Mouse (Mus musculus) heart, embryonic 10.5 days (tissue): ENCODE results near the gene Urgcp. TPM values are rescaled to one million over a fixed set of nuclear protein-coding genes. Genes with fewer than 3 reads are reported as not detected.

Experiments used
- DNase-seq: peaks from one replicate; pipeline ENCODE4 v3.0.0-alpha.2; 2017; ENCODE audit warnings: low spot score
- H3K27ac ChIP-seq: fragments of 300-500 bp; sonication (generic); 2 replicates; pipeline ENCODE4 v1.5.1; 2016; ENCODE audit warnings: mild to moderate bottlenecking
- H3K27me3 ChIP-seq: fragments of 300-500 bp; sonication (generic); 2 replicates; pipeline ENCODE4 v1.6.1; 2016; ENCODE audit warnings: mild to moderate bottlenecking; ENCODE audit not compliant: poor library complexity, insufficient read depth, severe bottlenecking
- H3K36me3 ChIP-seq: fragments of 300-500 bp; sonication (generic); 2 replicates; pipeline ENCODE4 v1.6.1; 2016; ENCODE audit warnings: mild to moderate bottlenecking, moderate library complexity
- H3K4me1 ChIP-seq: fragments of 300-500 bp; sonication (generic); 2 replicates; pipeline ENCODE4 v1.6.1; 2016; ENCODE audit warnings: mild to moderate bottlenecking
- H3K4me3 ChIP-seq: fragments of 300-500 bp; sonication (generic); 2 replicates; pipeline ENCODE4 v1.5.1; 2016; ENCODE audit warnings: mild to moderate bottlenecking, moderate library complexity
- H3K9me3 ChIP-seq: fragments of 300-500 bp; sonication (generic); 2 replicates; pipeline ENCODE4 v1.6.1; 2016; ENCODE audit warnings: mild to moderate bottlenecking, moderate library complexity
- WGBS: fragments of 180-500 bp; shearing (Covaris S2); methylation state at CpG from one replicate; pipeline ENCODE4 v1.1.7; 2016; 5-methylcytosine and 5-hydroxymethylcytosine counted together
- polyA plus RNA-seq: library from polyadenylated mRNA; unstranded; fragments of >200 nt; fragmentation: Nextera tagmentation; extraction: Ambion mirVana; gene quantifications from 2 replicates; pipeline ENCODE4 v1.2.1, GENCODE M21; 2016

Gene Urgcp
- polyA plus RNA-seq, 1 experiment from 2014 or later = 21.3 TPM

- Histone ChIP-seq H3K27me3 (no peaks in the 10 kb centered on the region), H3K9me3 (no peaks in the 10 kb centered on the region), H3K4me1 (0 out of 2 replicates have a peak, but pooled peaks cover 3% of the 10 kb centered on the region), H3K27ac (no peak overlapping the region), H3K36me3 (peaks cover 26% of the 10 kb centered on the region), H3K4me3 (no peak overlapping the region)
- 82% methylated on average over 6 of the region's 6 CpGs for WGBS
- no peak for DNase-seq
These were observed 3.8 kb upstream of the Urgcp start for GRCm38 (mm10) chr11:5766019-5766418.

- 18% methylated on average over 6 of the region's 6 CpGs for WGBS
- H3K27ac ChIP-seq = peak overlapping the region; percentile 98
- peaks cover 2% of the 10 kb centered on the region; the same call in 1 of the 2 replicates for H3K36me3 ChIP-seq
- no peaks in the 10 kb centered on the region for H3K9me3 ChIP-seq
- no peak for DNase-seq
- H3K27me3 ChIP-seq = no peaks in the 10 kb centered on the region
- peaks cover 10% of the 10 kb centered on the region; the same call in 1 of the 2 replicates for H3K4me1 ChIP-seq
- peak overlapping the region; percentile 72 for H3K4me3 ChIP-seq
These were observed 432 bp upstream of the Urgcp start for GRCm38 (mm10) chr11:5762633-5762982.

DNA sequence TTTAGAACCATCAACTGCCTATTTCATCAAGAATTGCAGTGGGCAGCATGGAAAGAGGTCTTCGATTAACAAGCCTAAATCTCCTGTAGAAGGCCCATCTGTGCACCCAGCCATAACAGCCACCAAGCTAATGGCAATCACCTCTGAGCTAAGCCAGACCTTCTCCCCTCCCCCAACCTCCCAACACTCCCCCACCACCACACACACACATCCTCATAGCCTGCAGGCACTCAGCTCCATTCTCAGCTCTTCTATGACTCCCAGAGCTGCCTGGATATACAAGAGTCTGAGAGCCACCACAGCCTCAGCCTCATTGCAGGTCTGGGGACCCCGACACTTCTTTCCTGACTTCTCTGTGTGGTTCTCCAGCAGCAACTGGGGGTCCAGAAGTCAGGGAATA is 8.4 kb downstream of the Urgcp start:
- WGBS = 86% methylated on average over 2 of the region's 2 CpGs
- Histone ChIP-seq H3K27me3 (no peaks in the 10 kb centered on the region), H3K4me1 (peaks cover 6% of the 10 kb centered on the region; the same call in 1 of the 2 replicates), H3K9me3 (no peaks in the 10 kb centered on the region), H3K27ac (no peak overlapping the region), H3K4me3 (no peak overlapping the region), H3K36me3 (peaks cover 34% of the 10 kb centered on the region; the same call in 1 of the 2 replicates)
- no peak for DNase-seq

DNA sequence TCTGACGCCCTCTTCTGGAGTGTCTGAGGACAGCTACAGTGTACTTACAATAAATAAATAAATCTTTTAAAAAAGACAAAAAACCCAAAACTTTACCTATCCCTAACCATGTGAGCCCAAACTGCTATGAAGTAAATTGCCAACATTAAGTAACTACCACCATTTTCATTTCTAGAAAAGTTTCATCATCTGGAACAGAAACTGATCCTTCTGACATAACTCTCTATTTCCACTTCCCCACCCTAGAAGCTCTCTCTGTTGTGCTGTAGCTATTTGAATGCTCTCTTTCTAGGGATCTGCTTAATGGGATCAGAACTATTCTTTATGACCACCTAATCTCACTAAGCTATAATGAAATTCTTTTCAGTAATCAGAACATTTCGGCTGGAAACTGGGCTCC is 17.2 kb downstream of the Urgcp start:
- H3K36me3 ChIP-seq = peaks cover 6% of the 10 kb centered on the region; the same call in 1 of the 2 replicates
- H3K4me1 ChIP-seq = peaks cover 7% of the 10 kb centered on the region
- no peak overlapping the region for H3K27ac ChIP-seq
- DNase-seq = no peak
- no peak overlapping the region for H3K4me3 ChIP-seq
- 86% methylated on average over 2 of the region's 2 CpGs for WGBS
- no peaks in the 10 kb centered on the region for H3K9me3 ChIP-seq
- no peaks in the 10 kb centered on the region for H3K27me3 ChIP-seq

GRCm38 (mm10) chr11:5742106-5742505 is 20.1 kb downstream of the Urgcp start:
- Histone ChIP-seq H3K4me3 (no peak overlapping the region), H3K9me3 (no peaks in the 10 kb centered on the region), H3K27me3 (no peaks in the 10 kb centered on the region), H3K27ac (no peak overlapping the region), H3K4me1 (peaks cover 22% of the 10 kb centered on the region), H3K36me3 (no peaks in the 10 kb centered on the region)
- WGBS = 63% methylated on average over 7 of the region's 7 CpGs
- no peak for DNase-seq

- Histone ChIP-seq H3K36me3 (no peaks in the 10 kb centered on the region), H3K27ac (peak overlapping the region; percentile 98), H3K9me3 (no peaks in the 10 kb centered on the region), H3K4me3 (peak overlapping the region; percentile 93), H3K4me1 (peaks cover 22% of the 10 kb centered on the region), H3K27me3 (no peaks in the 10 kb centered on the region)
- DNase-seq = peak; percentile 87
- WGBS = under 1% methylated on average over 48 of the region's 50 CpGs
These were observed 21.1 kb downstream of the Urgcp start for GRCm38 (mm10) chr11:5740965-5741627.

GRCm38 (mm10) chr11:5740599-5740964 is 21.6 kb downstream of the Urgcp start:
- Histone ChIP-seq H3K4me3 (peak overlapping the region; percentile 93), H3K27ac (peak overlapping the region; percentile 98), H3K9me3 (no peaks in the 10 kb centered on the region), H3K27me3 (no peaks in the 10 kb centered on the region), H3K36me3 (no peaks in the 10 kb centered on the region), H3K4me1 (peaks cover 23% of the 10 kb centered on the region)
- 2% methylated on average over 26 of the region's 26 CpGs for WGBS
- DNase-seq = no peak

GRCm38 (mm10) chr11:5739846-5740245 is 22.3 kb downstream of the Urgcp start:
- Histone ChIP-seq H3K36me3 (0 out of 2 replicates have a peak, but pooled peaks cover 1% of the 10 kb centered on the region), H3K4me3 (peak overlapping the region; percentile 93), H3K27me3 (no peaks in the 10 kb centered on the region), H3K4me1 (peaks cover 30% of the 10 kb centered on the region), H3K27ac (peak overlapping the region; percentile 65; the same call in 1 of the 2 replicates), H3K9me3 (no peaks in the 10 kb centered on the region)
- 69% methylated on average over 3 of the region's 3 CpGs for WGBS
- no peak for DNase-seq

- 72% methylated on average over 5 of the region's 5 CpGs for WGBS
- no peaks in the 10 kb centered on the region for H3K27me3 ChIP-seq
- peak overlapping the region; percentile 18; the same call in 1 of the 2 replicates for H3K4me3 ChIP-seq
- no peaks in the 10 kb centered on the region for H3K9me3 ChIP-seq
- peaks cover 38% of the 10 kb centered on the region for H3K4me1 ChIP-seq
- 0 out of 2 replicates have a peak, but pooled peaks cover 3% of the 10 kb centered on the region for H3K36me3 ChIP-seq
- DNase-seq = no peak
- H3K27ac ChIP-seq = no peak overlapping the region
These were observed 23.1 kb downstream of the Urgcp start for GRCm38 (mm10) chr11:5738888-5739632.

- no peak overlapping the region for H3K27ac ChIP-seq
- no peaks in the 10 kb centered on the region for H3K9me3 ChIP-seq
- 0 out of 2 replicates have a peak, but pooled peaks cover 3% of the 10 kb centered on the region for H3K36me3 ChIP-seq
- 54% methylated on average over 5 of the region's 5 CpGs for WGBS
- peaks cover 51% of the 10 kb centered on the region for H3K4me1 ChIP-seq
- no peak for DNase-seq
- H3K27me3 ChIP-seq = no peaks in the 10 kb centered on the region
- no peak overlapping the region for H3K4me3 ChIP-seq
These were observed 25.0 kb downstream of the Urgcp start for GRCm38 (mm10) chr11:5737137-5737536.

GRCm38 (mm10) chr11:5734323-5734722 is 27.9 kb downstream of the Urgcp start:
- H3K27ac ChIP-seq = no peak overlapping the region
- peaks cover 42% of the 10 kb centered on the region for H3K4me1 ChIP-seq
- DNase-seq = no peak
- WGBS = 90% methylated on average over 4 of the region's 4 CpGs
- H3K9me3 ChIP-seq = no peaks in the 10 kb centered on the region
- H3K27me3 ChIP-seq = no peaks in the 10 kb centered on the region
- H3K4me3 ChIP-seq = no peak overlapping the region
- H3K36me3 ChIP-seq = 0 out of 2 replicates have a peak, but pooled peaks cover 3% of the 10 kb centered on the region

- H3K4me3 ChIP-seq = no peak overlapping the region
- no peaks in the 10 kb centered on the region for H3K9me3 ChIP-seq
- peaks cover 46% of the 10 kb centered on the region for H3K4me1 ChIP-seq
- WGBS = 75% methylated on average over 5 of the region's 5 CpGs
- DNase-seq = no peak
- 0 out of 2 replicates have a peak, but pooled peaks cover 3% of the 10 kb centered on the region for H3K36me3 ChIP-seq
- H3K27me3 ChIP-seq = no peaks in the 10 kb centered on the region
- H3K27ac ChIP-seq = peak overlapping the region; percentile 36; the same call in 1 of the 2 replicates
These were observed 29.8 kb downstream of the Urgcp start for GRCm38 (mm10) chr11:5732401-5732800.

- H3K9me3 ChIP-seq = no peaks in the 10 kb centered on the region
- H3K36me3 ChIP-seq = peaks cover 4% of the 10 kb centered on the region
- H3K4me3 ChIP-seq = no peak overlapping the region
- DNase-seq = no peak
- no peaks in the 10 kb centered on the region for H3K27me3 ChIP-seq
- H3K27ac ChIP-seq = no peak overlapping the region
- WGBS = 93% methylated on average over 9 of the region's 9 CpGs
- H3K4me1 ChIP-seq = peaks cover 39% of the 10 kb centered on the region
These were observed 32.6 kb downstream of the Urgcp start for GRCm38 (mm10) chr11:5729582-5729981.
